Mouse (Mus musculus): ENCODE data around the gene Cxcr2.
"Not testable (repeated sequence)": the region's sequence is repeated elsewhere in the genome, so short reads cannot be mapped to it uniquely, and the experiment has no call there.

Gene Cxcr2

DNA sequence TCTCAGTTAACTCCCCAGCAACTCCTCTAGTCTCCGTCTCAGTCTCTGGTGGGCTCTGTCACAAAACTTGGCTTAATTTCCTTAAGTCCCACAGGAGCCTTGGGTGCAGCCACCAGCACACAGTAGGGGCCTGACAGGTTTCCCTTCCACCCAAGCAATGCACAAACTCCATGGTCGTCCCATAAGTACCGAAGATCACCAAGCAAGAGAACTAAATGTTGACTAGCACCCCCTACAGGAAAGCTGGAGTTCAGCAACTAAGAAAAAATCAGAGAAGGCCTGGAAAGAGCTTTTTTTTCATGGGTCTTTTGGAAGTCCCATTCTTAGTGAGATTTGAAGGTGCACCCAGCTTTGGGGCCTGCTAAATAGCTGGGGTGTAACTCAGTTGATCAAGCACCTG, 14.4 kb upstream of the Cxcr2 start:
- DNase-seq (ENCODE audit: low spot score in 2 of 2): no peak

DNA sequence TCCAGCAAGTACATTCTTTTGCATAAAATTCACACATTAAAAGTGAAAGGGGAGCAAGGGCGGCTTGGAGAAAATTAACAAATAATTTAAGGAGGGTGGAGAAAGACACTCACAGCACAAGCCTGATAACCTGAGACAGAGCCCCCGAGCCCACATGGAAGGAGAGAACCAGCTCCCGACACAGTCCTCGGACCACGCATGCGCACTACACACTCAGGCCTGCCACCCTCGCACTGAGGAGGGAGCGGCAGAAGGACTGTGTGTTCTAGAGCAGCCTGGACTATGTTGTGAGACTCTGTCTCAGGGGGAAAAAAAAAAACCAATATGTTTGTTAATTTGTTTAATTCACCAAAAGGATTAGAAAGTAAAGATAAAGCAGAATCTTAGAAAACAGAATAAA, 12.0 kb upstream of the Cxcr2 start:
- DNase-seq (ENCODE audit: low spot score in 2 of 2): no peak

DNA sequence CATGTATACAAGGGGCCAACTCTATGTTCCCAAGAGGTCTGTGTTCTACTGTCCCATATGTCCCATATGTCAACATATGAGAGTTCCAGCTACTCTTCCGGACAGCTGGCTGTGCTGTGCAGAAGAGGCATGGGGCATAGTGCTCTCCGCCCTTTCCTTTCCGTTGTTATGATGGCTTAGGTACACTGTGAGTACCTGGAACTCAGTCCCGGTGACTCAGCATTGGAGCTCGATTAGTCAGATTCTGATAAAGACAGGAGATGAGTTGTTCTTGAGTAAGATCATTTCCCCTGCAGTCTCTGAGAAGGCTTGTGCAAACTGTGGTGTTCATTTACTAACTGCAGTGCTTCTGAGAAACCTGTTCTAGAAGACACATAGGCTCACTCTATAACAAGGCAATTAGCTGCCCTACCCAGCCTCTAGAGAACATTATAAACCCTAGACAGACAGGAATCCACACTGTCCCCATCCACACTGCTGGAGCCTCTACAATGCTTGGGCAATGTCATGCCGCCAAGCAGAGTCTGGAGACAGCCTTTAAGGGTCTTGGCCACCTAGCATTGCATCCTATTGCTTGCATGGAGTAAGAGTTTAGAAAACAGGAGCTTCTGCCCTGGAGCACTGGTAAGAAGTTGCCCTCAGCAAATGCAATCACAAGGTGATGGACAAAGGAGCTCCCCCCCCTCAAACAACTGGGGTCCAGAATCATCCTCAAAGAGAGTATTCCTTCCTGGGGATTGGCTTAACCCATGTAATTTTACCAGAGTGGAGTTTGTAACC, 4.5 kb upstream of the Cxcr2 start:
- no peak for DNase-seq (ENCODE audit: low spot score in 2 of 2)

DNA sequence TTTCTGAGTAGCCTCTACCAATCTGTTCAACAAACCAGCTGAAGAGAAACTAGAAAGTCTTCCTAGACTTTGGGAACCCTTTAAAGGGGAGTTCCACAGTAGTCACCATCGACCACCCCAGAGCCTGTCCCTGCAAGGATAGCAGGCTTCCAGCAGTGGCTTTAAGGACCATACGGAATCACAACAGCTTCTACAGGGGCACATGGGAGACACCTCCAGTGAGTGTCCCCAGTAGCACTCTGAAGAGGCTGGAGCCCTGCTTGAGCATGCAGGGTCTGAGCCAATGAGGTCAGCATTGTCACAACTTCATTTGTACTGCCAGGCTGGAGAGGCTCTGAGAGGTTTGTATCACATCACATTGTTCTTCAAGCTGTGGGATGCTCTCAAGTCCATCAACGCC, 3.7 kb upstream of the Cxcr2 start:
- DNase-seq (ENCODE audit: low spot score in 2 of 2): no peak

DNA sequence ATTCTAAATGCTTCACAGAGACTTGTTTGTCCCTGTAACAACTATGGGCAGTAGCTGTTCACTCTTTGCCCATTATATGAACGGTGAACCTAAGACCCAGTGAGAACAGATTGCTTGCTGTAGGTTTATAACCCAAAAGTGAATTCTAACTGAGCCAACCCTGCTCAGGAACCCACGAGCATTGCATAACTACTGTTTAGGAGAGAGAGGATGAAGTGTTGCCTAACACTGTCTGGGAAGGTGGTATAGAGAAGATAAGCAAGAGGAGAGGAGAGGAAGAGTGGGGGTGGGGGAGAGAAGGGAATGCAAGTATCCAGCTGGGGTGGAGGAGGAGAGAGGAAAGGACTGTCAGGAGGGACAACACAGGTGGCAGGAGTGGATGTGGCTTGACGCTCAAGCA, 2.7 kb upstream of the Cxcr2 start:
- DNase-seq (ENCODE audit: low spot score in 2 of 2): no peak

DNA sequence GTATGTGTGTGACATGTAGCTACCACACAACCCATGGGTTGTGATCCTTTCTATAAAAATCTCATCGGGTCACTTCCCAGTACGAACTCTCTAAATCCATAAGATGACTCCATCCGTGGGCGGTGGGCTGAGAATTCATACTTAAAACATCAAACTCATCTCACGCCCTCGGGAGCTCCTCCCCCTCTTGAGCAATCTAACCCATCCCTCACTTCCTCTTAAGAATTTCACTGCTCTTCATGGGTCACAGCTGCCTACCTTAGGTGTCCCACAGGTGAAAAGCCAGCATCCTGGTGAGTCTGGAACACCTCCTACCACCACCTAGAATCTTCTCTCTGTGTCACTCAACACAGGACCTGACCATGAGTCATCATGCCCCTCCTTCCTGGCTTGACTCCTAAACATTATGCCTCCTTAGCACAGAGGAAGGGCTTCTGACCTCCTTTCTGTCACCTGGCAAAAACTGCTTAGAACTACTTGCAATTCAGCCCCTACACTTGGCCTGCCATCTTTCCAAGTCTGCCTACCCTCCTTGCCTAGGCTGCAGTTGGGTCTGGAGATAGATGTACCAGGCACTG, 1.7 kb downstream of the Cxcr2 start:
- no peak for DNase-seq (ENCODE audit: low spot score in 2 of 2)

DNA sequence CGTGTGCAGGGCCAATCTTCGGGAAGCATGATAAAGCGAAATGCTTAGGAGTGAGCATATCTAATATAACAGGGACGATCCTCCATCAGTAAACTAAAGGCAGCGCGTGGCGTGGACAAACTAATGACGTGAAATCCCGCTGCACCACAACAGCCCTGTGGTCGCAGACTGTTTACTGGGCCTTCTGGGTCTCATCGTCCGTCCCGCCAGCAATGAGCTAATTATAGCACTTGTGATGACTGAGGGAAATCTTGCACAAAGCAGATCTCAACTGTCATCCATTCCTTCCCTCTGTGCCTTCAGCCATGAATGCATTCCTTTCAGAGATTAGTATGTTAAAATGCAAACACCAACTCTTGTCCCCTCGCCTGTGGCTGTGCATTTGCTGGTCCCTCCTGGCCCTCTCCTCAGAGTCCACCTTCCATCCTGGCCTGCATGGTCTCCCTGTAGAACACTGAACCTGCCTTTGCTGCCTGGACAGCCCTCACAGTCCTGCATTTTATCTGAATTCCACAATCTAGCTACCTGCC, 2.7 kb downstream of the Cxcr2 start:
- DNase-seq (ENCODE audit: low spot score in 2 of 2): no peak

DNA sequence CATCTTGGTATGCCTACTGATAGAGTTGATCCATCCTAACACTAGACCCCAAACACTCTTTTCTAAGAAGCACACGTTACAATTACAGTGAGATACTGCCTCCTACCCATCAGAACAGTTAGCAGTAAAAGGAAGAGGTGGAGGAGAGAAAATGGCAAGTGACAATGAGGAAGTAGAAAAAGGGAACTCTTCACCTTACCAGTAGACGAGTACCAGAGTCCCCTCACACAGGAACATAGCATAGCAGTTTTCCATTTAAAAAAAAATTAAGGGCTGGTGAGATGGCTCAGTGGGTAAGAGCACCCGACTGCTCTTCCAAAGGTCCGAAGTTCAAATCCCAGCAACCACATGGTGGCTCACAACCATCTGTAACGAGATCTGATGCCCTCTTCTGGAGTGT, 5.8 kb downstream of the Cxcr2 start:
- DNase-seq (ENCODE audit: low spot score in 2 of 2): not testable (repeated sequence)

DNA sequence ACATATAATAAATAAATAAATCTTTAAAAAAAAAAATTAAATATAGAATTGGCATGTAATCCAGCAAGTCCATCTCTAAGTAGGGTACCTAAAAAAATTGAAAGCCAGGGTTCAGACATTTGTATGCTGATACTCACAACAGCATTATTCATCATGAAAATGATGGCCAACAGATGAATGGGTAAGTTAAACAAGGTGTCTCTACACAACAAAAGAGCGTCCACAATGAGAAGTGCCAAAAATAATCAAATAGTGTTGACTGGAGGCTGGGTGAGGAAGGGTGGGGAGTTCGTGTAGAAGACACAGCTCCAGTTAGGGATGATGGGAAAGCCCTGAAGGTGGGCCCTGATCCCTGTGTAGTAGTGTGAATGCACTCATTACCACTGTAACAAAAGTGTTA, 6.2 kb downstream of the Cxcr2 start:
- DNase-seq (ENCODE audit: low spot score in 2 of 2): no peak

DNA sequence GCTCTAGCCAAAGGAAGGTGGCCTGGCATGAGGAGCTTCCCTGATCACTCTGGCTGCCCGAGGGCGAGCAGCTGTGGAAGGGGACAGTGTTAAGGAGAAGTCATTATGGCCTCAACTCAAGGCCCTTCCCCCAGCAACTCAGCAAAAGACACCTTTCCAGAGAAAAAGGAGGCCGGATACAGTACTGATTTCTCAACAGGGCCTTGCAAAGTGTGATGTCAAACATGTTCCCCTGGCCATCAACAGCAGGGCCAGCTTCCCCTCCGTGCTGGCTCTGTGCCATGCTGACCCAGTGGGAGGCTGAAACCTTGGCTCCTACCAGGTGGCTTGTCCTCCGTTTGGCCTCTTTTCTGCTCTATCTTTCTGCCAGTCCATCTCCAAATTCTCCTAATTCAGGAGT, 13.3 kb downstream of the Cxcr2 start:
- no peak for DNase-seq (ENCODE audit: low spot score in 2 of 2)

DNA sequence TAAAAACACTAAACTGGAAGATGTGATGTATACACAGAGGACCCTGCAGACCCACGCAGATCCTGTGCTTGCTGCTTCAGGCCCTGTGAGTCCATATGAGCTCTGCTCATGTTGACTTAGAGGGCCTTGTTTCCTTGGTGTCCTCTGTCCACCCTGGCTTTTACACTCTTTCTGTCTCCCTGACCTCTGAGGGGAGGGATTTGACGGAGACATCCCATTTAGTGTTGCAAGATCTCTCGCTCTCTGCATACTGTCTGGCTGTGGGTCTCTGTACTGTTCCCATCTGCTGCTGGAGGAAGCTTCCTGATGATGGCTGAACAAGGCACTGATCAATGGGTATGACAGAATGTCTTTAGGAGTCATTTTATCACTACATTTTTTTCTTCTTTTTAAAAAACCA, 15.9 kb downstream of the Cxcr2 start:
- DNase-seq (ENCODE audit: low spot score in 2 of 2): no peak

DNA sequence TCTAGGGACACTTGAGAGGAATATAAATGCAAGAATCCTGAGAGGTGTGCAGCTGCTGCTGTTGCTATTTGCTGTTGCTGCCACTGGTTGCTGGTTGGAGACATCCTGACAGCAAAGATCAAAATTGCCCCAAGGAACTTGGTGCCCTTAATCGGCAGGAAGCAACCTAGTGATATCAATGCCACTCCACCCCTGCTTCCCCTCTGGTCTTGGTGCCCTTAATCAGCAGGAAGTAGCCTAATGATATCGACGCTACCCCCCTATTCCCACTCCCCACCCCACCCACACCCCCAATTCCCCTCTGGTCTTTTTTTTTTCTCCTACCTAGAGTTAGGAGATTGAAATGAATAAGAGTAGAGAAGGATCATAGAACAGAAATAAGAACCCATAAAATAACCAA, 18.9 kb downstream of the Cxcr2 start:
- no peak for DNase-seq (ENCODE audit: low spot score in 2 of 2)

DNA sequence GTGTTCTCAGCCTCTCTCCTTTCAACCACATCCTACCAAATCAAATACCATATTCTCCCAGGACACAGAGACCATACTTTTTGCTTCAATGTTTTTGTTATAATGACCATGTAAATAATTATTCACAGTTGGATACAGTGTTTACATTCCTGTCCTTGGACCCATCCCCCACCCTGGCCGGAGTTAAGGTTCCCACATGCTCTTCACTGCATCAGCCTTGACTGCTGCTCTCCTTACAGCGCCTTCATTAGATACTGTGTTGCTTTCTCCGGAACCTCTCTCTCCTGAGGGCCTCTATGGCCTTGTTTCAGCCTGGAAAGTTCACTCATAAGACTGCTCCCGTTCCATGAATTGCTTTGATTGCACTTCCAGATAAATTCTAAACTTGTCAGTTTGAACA, 21.9 kb downstream of the Cxcr2 start:
- DNase-seq (ENCODE audit: low spot score in 2 of 2): no peak

DNA sequence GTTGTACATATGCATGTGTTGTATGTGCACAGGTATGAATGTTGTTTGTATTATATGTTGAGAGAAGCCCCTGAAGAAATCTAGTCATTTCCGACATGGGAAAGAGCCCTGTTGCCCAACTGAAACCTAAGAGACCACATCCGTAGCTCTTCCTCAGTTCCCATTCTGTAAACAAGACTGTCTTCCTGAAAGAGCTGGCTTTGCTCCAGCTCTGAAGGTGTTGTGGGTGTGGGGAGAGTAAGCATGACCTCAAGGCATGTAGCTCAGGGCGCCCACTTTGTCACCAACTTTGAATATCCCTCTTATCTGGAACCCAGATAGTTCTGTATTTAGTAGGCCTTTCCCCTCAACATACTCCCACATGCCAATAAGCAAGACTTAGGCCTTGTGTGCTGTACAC, 24.8 kb downstream of the Cxcr2 start:
- DNase-seq (ENCODE audit: low spot score in 2 of 2): no peak

DNA sequence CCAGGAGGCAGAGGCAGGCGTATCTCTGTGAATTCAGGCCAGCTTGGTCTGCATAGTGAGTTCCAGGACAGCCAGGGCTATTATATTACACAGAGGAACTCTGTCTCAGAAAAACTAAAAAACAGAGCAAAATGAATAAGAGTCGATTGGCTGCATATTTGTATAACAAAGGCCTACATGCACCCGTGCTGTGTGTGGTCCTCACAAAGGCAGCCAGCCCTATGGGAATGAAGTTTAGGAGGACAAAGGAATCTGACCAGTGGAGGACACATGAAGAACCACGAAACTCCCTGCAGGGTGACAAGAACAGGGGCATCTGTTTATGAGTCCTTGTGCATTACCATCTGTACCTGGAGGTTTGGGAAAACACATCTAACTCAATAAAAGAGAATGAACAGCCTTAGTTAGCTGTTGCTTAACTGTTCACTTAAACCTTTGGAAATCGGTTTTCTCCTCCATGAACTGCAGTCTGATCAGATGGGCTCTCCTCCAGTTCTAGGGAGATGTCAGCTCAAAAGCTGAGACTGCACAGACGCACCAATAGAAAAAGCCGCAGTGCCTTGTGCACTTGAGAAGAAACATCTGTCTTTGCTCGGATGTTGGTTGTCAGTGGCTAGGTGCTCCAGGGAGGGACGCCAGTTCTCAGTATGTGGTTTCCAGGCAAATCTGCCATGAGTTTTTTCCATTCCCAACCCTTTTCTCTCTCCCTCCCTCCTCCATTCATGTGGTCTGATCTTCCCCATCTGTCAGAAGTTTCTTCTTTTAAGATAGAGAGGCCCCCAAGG, 26.0 kb downstream of the Cxcr2 start:
- DNase-seq (ENCODE audit: low spot score in 2 of 2): no peak

DNA sequence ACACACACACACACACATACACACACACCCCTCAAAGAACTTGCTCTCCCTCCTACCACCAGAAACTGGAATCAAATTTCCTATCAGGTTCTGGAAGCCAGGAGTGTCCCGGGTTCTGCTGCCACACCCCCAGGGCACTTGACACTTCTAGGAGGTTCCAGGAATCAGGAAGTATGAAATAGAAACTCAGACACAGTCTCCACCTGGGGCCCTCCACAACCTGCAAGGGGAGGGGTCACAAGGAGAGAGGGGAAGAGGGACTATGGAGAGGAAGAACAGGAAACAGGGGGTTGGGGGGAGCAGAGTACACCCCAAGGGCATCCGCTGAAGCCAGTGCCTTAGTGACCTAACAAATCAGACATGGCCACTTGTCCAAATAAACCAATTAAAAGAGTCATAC, 27.7 kb downstream of the Cxcr2 start:
- DNase-seq (ENCODE audit: low spot score in 2 of 2): no peak

DNA sequence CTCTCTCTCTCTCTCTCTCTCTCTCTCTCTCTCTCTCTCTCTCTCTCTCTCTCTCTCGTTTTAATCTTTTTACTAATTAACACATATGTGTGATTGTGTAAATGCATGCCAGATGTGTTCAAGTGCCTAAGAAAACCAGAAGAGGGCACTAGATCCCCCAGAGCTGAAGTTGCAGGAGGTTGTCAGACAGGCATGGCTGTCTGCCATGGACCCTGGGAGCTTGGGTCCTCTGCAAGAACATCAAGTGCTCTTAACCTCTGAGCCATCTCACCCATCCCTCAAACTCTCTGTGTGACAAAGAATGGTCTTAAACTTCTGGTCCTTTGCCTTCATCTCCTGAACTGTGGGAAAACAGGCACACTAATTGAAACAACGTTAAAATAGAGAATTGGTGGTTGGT, 29.2 kb downstream of the Cxcr2 start:
- DNase-seq (ENCODE audit: low spot score in 2 of 2): no peak

DNA sequence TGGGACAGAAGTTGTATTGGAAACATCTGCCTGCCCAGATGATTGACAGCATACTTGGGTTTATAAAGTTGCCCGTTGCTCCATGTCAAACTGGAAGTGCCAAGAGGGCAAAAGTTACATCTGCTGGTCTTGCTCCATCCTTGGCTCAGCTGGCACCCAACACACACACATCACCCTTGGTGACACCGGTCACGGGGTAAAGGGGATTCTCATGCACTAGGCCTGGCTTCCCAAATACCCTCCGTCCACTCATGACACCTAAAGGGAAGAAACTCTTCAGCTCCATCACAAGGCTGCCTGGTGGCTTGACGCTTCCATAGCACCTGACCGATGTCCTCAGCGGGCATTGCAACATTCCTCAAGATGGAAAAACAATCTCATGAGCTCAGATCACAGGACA, 36.7 kb downstream of the Cxcr2 start:
- no peak for DNase-seq (ENCODE audit: low spot score in 2 of 2)

DNA sequence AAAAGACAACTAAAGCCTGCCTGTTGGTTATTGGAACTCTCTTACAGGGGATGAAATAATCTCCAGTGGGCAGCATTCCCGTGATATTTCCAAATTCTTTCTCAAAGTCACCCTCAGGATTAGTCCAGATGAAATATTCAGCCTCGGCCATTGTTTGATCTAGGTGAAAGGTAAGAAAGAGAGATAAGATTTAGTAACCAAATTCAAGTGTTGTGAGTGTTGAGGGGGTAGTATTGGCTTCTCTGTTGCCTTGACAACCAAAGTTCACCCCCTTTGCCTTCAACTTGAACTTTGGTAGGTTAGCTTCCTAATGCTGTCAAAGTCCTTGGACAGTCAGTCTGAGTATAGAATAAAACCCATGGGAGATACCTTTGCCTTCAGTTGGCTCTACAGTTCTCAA, 38.9 kb downstream of the Cxcr2 start:
- no peak for DNase-seq (ENCODE audit: low spot score in 2 of 2)

DNA sequence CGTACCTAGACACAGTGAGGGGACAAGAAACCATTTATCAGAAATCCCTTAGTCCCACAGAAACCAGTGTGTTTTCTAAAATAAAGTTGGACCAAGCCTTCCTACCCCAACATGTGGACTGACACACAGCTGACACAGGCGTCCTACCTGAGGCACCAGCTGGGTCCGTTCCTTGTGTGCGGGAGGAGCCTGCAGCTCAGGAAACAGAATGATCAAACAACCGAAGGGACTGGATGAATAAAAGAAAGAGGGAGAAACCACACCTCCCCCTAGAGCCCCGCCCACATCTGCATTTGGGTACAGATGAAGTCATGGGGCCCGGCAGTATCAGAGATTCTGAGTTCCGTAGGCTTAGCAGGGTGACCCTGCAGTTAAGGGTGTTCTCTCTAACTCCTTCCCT, 40.7 kb downstream of the Cxcr2 start, which contains the start of gene Cxcr1:
TSS of gene Cxcr1 (minus strand) at position 187 of the 400 bp plus-strand sequence.
- no peak for DNase-seq (ENCODE audit: low spot score in 2 of 2)

DNA sequence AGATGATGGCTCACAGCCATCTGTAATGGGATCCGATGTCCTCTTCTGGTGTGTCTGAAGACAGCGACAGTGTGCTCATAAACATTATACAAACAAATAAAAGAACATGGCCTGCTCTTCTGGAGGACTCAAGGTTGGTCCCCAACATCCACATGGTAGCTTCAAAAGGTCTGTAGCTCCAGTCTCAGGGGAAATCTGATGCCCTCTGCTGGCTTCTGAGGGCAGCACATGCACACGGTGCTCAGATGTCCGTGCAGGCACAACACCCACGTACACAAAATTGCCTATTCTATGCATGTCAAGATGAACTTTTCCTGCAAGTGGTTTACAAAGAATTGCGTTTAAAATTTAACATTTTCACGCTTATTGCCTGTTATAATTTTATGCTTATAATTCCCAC, 42.2 kb downstream of the Cxcr2 start:
- peak in 1 of 2 experiments; percentile 47 for DNase-seq (ENCODE audit: low spot score in 2 of 2)

DNA sequence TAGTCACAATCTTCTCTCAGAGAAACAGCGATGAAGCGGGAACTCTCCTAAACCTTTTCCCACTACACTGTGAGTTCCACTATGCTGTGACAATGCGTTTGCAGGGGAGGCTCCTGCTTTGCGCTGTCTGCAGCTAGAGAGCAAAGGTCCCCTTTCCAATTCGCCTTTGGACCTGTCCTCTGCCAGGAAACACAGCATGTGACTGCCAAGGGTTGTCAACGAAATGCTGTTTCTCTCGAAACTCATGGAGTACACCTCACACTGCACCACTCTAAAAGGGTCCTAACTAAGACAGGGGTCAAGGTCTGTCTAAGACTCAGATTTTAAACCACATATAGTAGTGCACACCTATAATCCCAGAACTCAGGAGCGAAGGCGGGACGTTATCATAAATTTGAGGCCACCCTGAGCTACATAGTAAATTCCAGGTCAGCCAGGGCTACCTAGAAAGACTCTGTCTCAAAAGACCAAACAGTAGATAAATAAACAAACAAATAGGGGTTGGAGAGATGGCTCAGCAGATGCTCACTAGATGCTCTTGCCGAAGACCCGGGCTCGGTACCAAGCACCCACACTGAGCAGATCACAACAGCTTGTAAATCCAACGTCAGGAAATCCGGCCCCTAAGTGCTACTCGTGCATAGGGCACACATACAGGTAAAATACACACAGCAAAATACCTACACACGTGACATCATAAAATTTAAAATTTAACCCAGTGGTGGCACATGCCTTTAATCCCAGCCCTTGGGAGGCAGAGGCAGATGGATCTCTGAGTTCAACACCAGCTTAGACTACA, 43.0 kb downstream of the Cxcr2 start:
- no peak for DNase-seq (ENCODE audit: low spot score in 2 of 2)
